Mouse (Mus musculus) monocyte, adult 2 months (primary cell): ENCODE data around the gene H2-K1.
"Not testable (repeated sequence)": the region's sequence is repeated elsewhere in the genome, so short reads cannot be mapped to it uniquely, and the experiment has no call there.

Experiments used
- DNase-seq, 2 experiments: peaks; one replicate each; pipeline ENCODE4 v3.0.0; 2022; ENCODE audit warnings: low spot score in 2 of 2, low read depth in 1 of 2

Gene H2-K1

GRCm38 (mm10) chr17:33991788-33992664 lies 8.1 kb downstream of the H2-K1 start:
- DNase-seq = no peak

DNA sequence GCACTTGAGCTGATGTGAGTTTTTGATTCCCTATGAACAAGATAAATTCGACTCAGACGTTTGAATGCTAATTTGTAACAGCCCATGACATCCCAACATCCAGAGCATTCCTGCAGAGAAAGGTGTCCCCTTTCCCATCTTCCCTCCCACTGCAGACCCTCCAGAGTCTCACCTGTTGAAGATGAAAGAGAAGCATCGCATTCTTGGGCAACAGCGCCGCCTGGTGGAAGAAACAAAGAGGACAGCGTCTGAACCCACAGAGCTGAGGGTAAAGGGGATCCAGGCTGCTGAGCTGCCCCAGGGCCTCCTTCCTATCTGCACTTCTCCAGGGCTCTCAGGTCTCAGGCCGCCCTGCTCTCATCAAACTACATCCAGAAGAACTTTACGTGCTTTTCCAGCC lies 18.0 kb downstream of the H2-K1 start:
- DNase-seq = not testable (repeated sequence)

- peak; percentile 81 to 86 for DNase-seq
Observed at GRCm38 (mm10) chr17:33981192-33981909, 18.8 kb downstream of the H2-K1 start.

DNA sequence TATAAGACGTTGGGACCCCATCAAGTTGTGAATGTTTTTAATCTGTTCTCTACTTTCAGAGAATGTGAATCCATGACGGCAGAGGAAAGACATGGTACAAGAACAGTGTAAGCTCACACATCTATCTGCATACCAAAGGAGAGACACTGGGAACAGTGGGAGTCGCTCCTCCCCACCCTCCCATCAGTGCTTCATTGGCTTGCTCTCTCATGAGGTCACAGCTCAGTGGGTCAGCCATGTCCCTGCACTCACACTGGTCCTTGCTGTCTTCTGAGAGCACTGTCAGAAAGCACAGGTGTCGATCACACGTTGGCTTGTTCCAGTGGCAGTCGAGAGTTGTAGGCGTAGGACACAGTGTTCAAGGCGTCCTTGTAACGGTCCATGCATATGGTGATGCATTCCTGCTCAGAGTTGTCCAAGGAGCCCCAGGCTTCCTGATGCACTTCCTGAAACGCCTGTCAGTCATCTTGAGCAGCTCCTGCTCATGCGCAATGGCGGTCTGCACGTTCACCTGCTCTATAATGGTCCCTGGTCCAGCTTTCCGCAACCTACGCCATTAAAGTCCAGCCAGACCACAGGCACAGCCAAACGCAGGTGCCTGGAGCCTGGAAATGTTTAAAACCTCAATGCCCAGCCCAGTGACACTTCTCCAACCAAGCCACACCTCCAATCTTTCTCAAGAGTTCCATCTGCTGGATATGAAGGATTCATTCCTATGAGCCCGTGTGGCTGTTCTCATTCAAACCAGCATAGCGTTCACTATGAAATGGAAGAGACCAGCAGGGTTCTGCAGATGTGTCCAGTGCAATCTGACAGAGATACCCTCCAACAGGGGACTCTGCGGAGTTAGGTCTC lies 19.7 kb downstream of the H2-K1 start:
- DNase-seq = no peak

DNA sequence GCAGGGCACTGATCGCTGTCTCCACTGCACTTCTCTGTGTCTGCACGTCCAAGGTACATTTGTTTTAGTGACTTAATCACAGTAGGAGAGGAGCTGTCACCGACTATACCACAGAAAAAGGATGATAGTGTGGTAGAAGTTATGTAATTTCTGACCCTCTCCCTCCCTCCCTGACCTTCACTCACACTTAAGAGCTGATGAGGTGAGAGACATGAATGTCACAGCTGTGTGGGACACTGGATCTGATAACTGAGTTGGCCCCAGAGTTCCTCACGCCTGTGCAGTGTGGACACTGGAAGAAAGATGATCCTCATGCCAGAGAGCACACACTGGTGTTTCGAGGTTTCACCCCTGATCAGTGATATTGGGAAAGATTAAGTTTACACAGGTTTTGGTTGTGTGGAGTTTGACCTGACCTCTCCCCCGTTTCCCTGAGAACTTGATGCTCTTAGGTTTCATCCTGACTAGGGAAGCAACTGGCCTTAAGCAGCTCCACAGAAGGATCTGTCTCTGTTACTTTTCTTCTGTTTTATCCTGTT lies 20.6 kb downstream of the H2-K1 start:
- no peak for DNase-seq

DNA sequence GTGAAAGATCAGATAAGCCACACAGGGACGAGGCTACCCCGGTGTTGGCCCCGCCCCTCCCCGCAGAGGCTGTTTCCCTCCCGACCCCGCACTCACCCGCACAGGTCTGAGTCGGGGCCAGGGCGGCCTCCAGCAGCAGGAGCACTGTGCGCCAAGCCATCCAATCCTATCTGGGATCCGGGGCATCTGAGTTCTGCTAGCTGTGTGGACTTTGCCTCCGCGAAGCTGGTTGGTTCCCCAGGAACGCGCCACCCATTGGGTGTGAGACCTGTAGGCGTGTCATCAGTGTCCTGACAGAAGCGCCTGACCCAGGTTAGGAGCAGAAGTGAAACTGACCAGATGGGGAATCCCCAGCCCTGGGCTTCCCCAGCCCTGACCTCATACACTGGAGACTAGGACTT lies 21.5 kb downstream of the H2-K1 start:
- peak; percentile 95 for DNase-seq

- DNase-seq = no peak
Observed at GRCm38 (mm10) chr17:33977861-33978557, 22.1 kb downstream of the H2-K1 start.

DNA sequence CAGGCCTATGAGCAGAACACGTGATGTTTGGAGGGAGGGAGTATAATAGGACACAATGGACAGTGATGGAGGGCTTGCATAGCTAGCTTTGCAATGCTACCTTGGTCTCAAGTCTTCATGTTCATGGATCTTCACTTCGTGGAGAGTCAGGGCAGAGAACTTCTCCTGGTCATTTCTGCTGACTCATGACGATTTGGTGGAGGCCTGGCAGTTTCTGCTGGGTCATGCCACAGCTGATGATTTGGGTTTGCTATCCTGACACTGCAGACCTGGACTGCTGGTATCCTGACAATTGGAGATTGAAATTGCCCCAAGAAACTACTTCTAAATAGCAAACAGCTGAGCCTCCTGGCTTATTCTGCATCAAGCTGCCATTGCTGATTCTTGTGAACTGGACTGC lies 26.6 kb downstream of the H2-K1 start:
- DNase-seq = no peak

DNA sequence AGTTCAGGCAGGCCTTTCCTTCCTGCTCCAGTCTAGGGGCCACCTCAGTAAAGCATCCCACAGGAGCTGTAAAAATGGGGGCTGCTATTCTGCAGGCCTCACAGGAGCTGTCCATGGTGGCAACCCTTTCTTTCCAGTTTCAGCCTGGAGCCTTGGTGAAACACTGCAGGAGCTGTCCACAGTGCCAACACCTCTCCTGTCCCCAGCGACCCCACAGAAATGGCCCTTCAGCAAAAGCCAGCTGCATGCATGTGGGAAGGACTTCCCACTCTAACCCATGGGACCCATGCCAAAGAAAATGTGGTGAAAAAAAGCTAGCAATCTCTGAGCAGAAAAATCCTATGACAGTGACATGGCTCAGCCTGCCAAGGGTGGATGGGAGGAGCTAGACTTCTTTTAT lies 27.5 kb downstream of the H2-K1 start:
- no peak for DNase-seq

DNA sequence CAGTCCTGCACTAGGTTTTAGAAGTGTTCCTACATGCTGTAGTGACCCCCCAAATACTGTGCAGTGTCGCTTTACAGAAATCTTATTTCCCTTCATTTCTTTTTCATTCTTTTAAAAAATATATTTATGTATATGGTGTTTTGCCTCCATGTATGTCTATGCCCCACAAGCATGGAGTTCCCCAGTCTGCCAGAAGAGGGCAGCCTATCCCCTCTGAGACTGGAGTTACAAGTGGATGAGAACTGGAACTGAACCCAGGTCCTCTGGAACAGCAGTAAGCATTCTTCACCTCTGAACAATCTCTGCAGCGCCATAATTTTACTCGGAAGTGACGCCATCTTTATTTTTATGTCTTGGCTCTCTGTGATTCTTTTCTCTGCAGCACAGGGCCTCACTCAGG lies 30.8 kb downstream of the H2-K1 start:
- DNase-seq = no peak

DNA sequence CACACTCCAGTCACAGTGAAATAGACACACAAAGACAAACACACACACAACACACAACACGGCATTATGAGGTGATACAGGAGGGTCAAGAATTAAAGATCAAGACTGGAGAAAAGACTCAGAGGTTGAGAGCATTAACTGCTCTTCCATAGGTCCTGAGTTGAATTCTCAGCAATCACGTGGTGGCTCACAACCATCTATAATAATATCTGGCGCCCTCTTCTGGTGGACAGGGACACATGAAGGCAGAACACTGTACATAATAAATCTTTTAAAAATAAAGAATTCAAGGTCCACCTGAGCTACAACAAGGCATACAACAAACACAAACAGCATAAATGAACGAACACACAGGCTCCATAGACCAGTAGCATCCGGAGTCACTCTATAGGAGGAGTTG lies 31.2 kb downstream of the H2-K1 start:
- DNase-seq = no peak

- peak in 1 of 2 experiments; percentile 74 for DNase-seq
Observed at GRCm38 (mm10) chr17:33968489-33968888, 31.7 kb downstream of the H2-K1 start.

DNA sequence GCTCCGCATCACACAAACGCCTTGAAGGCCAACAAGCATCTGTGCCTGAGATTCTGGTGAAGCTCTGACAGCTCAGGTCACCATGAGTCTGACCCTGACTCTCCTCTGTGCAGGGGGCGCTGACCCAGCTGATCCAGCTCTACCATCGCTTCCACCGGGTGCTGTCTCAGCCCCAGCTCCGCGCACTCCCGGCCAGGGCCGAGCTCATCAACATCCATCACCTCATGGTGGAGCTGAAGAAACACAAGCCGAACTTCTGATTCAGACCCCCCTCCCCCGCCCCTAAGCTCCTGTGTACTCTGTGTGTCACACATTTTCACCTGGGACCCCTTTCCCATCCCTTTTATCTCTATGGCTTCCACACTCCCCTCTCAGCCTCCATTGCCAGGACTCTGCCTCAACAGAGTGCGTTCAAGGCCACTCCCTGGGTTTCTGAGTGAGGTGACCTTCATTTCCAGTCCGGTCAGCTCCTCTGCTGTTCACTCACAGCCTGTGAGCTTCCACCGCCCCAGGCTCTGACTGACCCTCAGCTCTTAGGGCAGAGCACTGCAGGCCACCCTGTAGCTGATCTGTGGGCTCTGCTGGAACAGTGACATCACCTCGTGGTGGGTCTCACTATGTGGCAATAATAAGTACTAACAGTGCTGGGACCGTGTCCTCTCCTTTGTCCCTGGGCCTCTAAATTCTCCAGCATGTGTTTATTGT lies 34.1 kb downstream of the H2-K1 start:
- DNase-seq = no peak

GRCm38 (mm10) chr17:33965082-33965845 lies 34.9 kb downstream of the H2-K1 start:
- no peak for DNase-seq

DNA sequence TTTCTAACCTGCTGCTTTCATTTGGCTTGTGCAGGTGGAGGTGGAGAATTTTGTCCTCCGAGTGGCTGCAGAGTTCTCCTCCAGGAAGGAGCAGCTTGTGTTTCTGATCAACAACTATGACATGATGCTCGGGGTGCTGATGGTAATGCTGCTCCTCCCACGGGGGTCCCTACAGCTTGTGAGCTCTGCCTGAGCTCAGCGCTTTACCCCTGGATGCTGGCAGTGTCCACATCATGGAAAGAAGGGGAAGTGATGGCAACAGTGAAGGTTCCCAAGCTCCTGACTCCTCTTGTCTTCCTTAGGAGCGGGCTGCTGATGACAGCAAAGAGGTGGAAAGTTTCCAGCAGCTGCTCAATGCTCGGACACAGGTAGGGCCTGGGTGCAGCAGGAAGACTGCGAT lies 37.3 kb downstream of the H2-K1 start:
- no peak for DNase-seq

GRCm38 (mm10) chr17:33959948-33960347 lies 40.2 kb downstream of the H2-K1 start:
- no peak for DNase-seq

- DNase-seq = no peak
Observed at GRCm38 (mm10) chr17:33959135-33959534, 41.0 kb downstream of the H2-K1 start.

GRCm38 (mm10) chr17:33958451-33958850 lies 41.7 kb downstream of the H2-K1 start:
- DNase-seq = no peak

DNA sequence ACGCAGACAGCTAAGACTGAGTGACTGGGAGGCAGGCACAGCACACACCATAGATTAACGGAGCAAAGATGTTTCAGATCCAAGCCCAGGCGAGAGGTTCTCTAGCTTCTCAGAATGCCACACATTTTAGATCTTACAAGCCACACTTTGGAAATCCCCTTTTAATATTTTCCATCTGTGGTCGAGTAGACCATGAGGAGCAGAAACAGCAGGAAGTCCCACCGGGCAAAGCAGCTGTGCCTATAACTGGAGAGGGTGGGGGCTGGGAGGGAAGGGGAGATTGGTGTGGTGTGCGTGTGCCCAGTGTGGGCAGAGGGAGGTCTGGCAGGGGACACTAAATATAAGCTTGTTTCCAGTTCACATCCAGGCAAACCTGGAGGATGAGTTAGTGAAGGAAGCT lies 42.7 kb downstream of the H2-K1 start:
- DNase-seq = no peak
